Mouse (Mus musculus) brown adipose tissue, adult 24 weeks (tissue): ENCODE measurements at regions not wholly inside any gene's neighbourhood (a gene's known extent, or its start where the extent isn't known, plus 50 kb on each side); places are given as distances from the start of the nearest gene placed in this dataset.

ENCODE experiments used
- H3K27ac ChIP-seq: fragments of 200-500 bp; replicated peaks from 2 replicates; pipeline ENCODE4 v1.5.1; 2012; ENCODE audit warnings: low read depth, mild to moderate bottlenecking, low read length
- H3K4me1 ChIP-seq: fragments of 200-500 bp; 2 replicates; pipeline ENCODE4 v1.6.1; 2012; ENCODE audit warnings: low read length, mixed read lengths; ENCODE audit not compliant: control insufficient read depth, insufficient read depth, insufficient read length
- H3K4me3 ChIP-seq: fragments of 200-500 bp; 2 replicates; pipeline ENCODE4 v1.5.1; 2012; ENCODE audit warnings: low read depth, mild to moderate bottlenecking, low read length, moderate library complexity; ENCODE audit not compliant: insufficient read depth

DNA sequence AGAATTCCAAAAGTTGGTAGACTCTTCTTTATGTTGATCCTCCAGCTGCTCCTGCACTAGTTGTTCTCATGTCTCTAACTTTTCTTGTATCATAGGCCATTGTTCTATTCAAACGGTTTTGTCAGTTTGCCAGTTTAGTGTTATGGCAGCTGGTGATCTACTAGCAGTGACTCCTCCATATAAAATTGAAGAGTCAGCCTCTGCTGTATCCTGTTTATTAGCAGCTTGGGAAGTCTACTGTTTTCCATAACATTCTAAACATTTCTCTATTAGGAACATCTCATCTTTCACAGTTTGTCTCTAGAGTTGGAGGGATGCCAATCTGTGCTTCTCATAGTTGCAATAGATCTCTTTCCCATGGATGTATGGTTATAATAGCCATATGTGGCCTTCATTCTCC, 58.6 kb downstream of the Drd1 start:
- H3K27ac ChIP-seq, result no peak overlapping the region
- H3K4me3 ChIP-seq, result no peak overlapping the region
- H3K4me1 ChIP-seq, result no peaks in the 10 kb centered on the region

- H3K27ac ChIP-seq, result no peak overlapping the region
- H3K4me3 ChIP-seq, result no peak overlapping the region
- H3K4me1 ChIP-seq, result no peaks in the 10 kb centered on the region
Observed at GRCm38 (mm10) chr13:53992863-53993451, 62.5 kb downstream of the Drd1 start.

DNA sequence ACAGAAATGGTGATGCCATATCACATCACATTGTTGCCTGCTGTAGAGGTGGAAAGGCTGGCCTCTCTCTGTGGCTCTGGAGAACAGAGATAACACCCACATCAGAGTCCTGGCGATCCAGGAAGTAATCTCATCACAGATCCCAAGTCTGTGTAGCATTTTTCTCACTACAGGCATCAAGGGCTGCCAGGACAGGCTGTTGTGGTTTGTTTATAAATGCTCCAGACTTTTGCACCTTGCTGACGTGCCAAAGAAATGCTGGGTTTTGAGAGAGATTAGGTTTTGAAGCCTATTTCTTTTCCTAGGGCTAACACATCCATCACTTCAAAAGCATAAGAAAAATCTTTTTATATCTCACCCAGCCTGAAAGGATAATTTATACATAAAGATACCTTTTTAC, 76.3 kb downstream of the Drd1 start:
- no peak overlapping the region for H3K27ac ChIP-seq
- H3K4me1 ChIP-seq, result no peaks in the 10 kb centered on the region
- H3K4me3 ChIP-seq, result no peak overlapping the region

DNA sequence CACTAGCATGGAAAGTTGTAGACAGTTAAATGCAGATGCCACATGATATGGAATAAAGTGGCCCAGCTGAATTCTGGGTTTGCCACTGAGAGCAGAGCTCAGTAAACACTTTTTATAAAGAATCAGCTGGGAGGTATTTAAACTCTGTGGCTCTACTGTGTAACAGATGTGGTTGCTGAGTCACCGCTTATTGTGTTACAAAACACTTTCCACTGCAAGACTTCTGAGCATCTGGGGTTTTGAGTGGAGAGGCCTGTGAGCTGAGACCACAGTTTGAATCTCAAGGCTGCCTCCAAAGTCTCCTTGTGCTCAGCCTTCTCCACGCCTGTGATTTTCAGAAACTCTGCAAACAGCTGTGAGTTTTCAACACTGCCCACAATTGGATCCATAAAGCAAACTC, 86.1 kb downstream of the Drd1 start:
- Histone ChIP-seq H3K4me3 (no peak overlapping the region), H3K4me1 (no peaks in the 10 kb centered on the region), H3K27ac (no peak overlapping the region)

- Histone ChIP-seq H3K27ac (no peak overlapping the region), H3K4me3 (no peak overlapping the region), H3K4me1 (no peaks in the 10 kb centered on the region)
Observed at GRCm38 (mm10) chr13:53956167-53956566, 99.3 kb downstream of the Drd1 start.

DNA sequence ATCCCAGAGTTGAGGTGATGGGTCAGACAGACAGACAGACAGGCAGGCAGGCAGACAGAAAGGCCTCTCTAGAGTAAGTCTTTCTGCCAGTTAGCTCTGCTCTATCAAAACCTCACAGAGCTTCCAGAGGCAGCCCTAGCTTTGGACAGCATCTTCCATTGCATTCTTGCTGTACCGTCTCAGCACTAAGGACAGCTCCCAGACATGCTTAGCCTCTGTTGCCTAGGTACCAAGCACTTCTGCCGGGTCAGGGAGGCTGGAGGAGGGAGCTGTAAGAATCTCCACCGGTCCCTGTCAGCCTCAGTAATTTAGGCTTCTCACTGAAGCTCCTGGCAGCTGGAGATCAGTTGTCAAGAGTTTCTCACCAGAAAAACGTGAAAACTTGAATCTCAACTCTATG, 107.4 kb downstream of the Drd1 start:
- Histone ChIP-seq H3K4me3 (no peak overlapping the region), H3K4me1 (no peaks in the 10 kb centered on the region), H3K27ac (no peak overlapping the region)

DNA sequence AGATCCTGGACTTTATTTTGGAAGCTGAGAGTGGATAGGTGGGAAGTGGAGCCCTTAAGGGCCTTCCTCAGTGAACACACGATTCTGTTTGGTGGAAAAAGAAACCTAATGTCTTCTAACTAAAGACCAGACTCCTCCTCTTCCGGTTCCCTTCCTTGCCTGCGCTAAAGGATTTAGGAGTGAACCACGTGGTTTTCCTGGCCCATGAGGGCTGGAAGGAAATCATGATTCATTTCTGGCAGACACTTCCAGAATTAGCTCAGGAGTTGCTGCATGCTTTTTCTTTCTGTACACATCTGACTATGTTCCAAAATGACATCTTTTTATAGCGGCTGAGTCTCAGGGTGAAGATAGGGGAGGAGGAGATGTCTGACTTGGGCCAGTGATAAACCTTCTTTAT, 109.8 kb downstream of the Drd1 start:
- Histone ChIP-seq H3K4me3 (no peak overlapping the region), H3K27ac (no peak overlapping the region), H3K4me1 (no peaks in the 10 kb centered on the region)

DNA sequence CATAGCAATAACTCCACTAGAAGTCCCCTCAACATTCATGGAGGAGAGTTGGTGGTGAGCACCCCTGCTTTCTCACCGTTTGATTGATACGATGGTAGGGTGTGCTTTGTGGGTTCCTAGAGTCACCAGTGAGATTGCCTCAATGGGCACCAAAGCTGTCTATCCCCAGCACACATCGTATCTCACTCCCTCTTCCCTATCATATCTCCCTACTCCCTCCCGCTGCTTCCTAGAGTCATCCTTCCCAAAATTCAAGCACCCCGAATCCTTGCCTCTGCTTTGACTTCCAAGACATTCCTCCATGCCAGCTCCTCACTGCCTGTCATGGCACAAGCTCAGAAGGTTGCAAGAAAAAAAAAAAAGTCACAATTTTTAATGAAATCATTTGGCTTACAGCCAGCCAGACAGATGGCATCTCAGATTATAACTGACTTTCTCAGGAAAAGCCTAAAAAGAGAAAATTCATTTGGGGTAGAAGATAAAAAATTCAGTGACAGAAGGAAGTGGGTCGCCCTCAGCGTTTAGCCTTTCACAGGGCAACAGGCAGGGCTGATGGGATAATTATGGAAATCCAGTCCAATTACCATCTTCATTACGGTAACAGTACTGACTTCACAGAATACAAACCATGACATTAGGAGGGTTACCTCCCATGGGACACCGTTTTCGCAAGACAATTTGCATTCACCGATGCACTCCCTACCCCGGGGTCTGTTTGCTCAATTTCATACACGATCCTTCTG, 114.3 kb downstream of the Drd1 start:
- no peaks in the 10 kb centered on the region for H3K4me1 ChIP-seq
- H3K4me3 ChIP-seq, result no peak overlapping the region
- no peak overlapping the region for H3K27ac ChIP-seq

- no peak overlapping the region for H3K27ac ChIP-seq
- H3K4me1 ChIP-seq, result no peaks in the 10 kb centered on the region
- no peak overlapping the region for H3K4me3 ChIP-seq
Observed at GRCm38 (mm10) chr13:53935174-53935699, 120.3 kb downstream of the Drd1 start.

GRCm38 (mm10) chr13:53934457-53934856, 121.0 kb downstream of the Drd1 start:
- no peak overlapping the region for H3K4me3 ChIP-seq
- no peak overlapping the region for H3K27ac ChIP-seq
- no peaks in the 10 kb centered on the region for H3K4me1 ChIP-seq

GRCm38 (mm10) chr13:53926128-53926527, 129.4 kb downstream of the Drd1 start:
- Histone ChIP-seq H3K4me3 (no peak overlapping the region), H3K4me1 (no peaks in the 10 kb centered on the region)

DNA sequence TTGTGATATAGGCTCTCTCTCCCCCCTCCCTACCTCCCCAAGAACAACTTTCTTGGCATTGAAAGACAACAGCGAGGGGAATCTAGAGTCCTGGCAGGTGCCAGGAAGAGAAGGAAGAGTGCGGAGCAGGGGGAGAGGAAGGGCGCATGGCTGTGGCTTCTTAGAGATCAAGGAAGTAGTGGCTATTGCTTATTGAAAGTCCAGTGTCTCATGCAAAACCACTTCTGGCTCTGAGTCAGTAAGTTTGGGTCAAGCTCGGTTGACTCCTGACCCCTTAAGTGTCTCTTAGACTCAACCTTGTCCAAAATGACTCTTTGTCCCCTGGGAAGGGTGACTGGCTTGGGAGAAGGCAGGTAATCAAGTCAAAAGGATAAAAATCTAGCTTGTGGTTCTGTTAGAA, 131.1 kb downstream of the Drd1 start:
- no peaks in the 10 kb centered on the region for H3K4me1 ChIP-seq
- H3K4me3 ChIP-seq, result no peak overlapping the region
- H3K27ac ChIP-seq, result no peak overlapping the region

More at GRCm38 (mm10) chr13:53926128-53926527, 129.4 kb downstream of the Drd1 start:
- H3K27ac ChIP-seq, result no peak overlapping the region

GRCm38 (mm10) chr13:53923721-53924374, 131.7 kb downstream of the Drd1 start:
- Histone ChIP-seq H3K27ac (no peak overlapping the region), H3K4me1 (no peaks in the 10 kb centered on the region), H3K4me3 (no peak overlapping the region)

GRCm38 (mm10) chr13:53921796-53922195, 133.7 kb downstream of the Drd1 start:
- Histone ChIP-seq H3K4me1 (no peaks in the 10 kb centered on the region), H3K27ac (no peak overlapping the region), H3K4me3 (no peak overlapping the region)

DNA sequence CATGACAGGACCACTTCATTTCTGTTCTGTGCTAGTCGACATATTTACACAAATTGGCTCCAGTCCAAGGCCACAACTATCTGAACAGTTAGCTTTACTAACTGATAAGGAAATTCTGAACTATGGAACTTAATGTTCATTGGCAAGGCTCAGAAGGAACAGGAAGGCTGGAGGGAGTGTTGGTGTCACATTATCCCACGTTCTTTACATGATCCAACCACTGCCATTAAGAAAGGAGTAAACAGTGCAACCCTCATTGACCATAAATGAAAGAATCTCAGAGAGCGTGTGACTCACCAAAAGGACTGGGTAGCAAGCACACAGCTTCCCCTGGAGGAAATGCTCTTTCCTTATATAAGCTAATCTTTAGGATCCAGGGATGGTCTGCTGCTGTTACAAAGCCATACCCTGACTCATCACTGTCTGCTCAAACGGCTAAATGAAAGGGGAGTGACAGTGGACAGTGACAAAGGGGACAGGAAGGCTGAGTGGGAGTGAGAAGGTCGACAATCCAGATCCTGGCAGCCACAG, 135.6 kb downstream of the Drd1 start:
- no peak overlapping the region for H3K27ac ChIP-seq
- no peaks in the 10 kb centered on the region for H3K4me1 ChIP-seq
- no peak overlapping the region for H3K4me3 ChIP-seq
